Mouse (Mus musculus): ENCODE results near the gene Olfr780. TPM values are rescaled to one million over a fixed set of nuclear protein-coding genes. Genes with fewer than 3 reads are reported as not detected.
"Not testable (repeated sequence)": the region's sequence is repeated elsewhere in the genome, so short reads cannot be mapped to it uniquely, and the experiment has no call there.

Olfr780 gene
- not detected in 2 replicates for polyA plus RNA-seq (2012; ENCODE audit: insufficient read depth, low replicate concordance)

DNA sequence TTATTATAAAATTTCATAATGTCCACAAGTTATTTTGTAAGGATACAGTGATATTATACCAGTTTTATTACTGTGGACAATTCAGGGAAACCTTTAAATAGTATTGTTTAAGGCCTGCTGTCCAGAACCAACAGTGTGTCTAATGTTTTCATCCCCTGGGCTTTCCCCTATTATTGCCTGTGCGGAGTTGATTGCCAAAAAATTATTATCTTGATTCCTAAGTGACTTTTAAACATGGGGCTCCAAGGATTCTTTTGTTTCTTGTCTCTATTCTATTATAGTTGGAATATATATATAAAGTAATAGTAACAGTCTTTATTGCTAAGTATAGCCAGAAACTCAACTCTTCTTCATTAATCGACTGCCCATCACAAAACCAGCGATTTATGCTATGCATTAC lies at the start of gene Olfr780:
Olfr780 (plus strand) TSS at position 301 of the 400 bp plus-strand sequence.
- H3K27me3 ChIP-seq (replicated peaks), result no peaks in the 10 kb centered on the region
- no peaks in the 10 kb centered on the region for H3K9me3 ChIP-seq
- TF ChIP-seq GATA1 (IDR thresholded peaks at IDR 0.05; ENCODE audit: borderline replicate concordance, low read length), result no peak
- no peaks in the 10 kb centered on the region for H3K4me1 ChIP-seq
- no peaks in the 10 kb centered on the region for H3K36me3 ChIP-seq (replicated peaks; ENCODE audit: low read length)
- no peak within 1 kb of the TSS for H3K4me3 ChIP-seq (replicated peaks)

DNA sequence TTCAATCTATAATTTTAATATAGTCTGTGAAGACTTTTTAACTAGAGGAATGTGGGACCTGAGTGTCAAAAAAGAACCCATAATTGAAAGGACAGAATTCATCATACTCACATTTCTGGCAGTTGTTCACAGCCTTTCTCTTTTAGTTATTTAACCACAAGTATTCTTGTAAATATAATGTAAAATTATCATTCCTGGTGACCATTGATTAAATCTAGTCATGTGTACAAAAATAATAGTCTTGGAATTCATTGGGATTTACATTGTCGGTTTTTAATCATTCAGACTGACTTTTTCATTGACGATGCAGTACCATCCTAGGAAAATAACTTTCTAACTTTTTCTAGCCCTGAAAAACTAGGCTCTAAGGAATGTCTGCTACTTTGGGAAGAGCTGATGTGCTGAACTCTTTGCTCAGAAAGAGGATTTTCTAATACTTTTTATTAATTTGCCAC lies 46.8 kb upstream of the Olfr780 start, which contains the start of gene Olfr777:
Olfr777 (minus strand) TSS at position 405 of the 455 bp plus-strand sequence.
- no peaks in the 10 kb centered on the region for H3K36me3 ChIP-seq (replicated peaks; ENCODE audit: low read length)
- no peaks in the 10 kb centered on the region for H3K4me1 ChIP-seq
- H3K9me3 ChIP-seq, result no peaks in the 10 kb centered on the region
- TF ChIP-seq GATA1 (IDR thresholded peaks at IDR 0.05; ENCODE audit: borderline replicate concordance, low read length) (no peak), FLI1 (IDR thresholded peaks at IDR 0.05; ENCODE audit: low read length) (no peak)
- H3K4me3 ChIP-seq (replicated peaks), result no peak within 1 kb of the TSS
- H3K27me3 ChIP-seq (replicated peaks), result no peaks in the 10 kb centered on the region

- H3K36me3 ChIP-seq (replicated peaks; ENCODE audit: low read length); H3K4me1 ChIP-seq; H3K4me3 ChIP-seq (replicated peaks); H3K27me3 ChIP-seq (replicated peaks); H3K9me3 ChIP-seq: not testable (repeated sequence)
Measured at GRCm38 (mm10) chr10:129312973-129313372, 4.9 kb upstream of the Olfr780 start.

GRCm38 (mm10) chr10:129313521-129313920 lies 4.4 kb upstream of the Olfr780 start:
- H3K9me3 ChIP-seq; H3K4me3 ChIP-seq (replicated peaks); H3K4me1 ChIP-seq; H3K36me3 ChIP-seq (replicated peaks; ENCODE audit: low read length); H3K27me3 ChIP-seq (replicated peaks): not testable (repeated sequence)

DNA sequence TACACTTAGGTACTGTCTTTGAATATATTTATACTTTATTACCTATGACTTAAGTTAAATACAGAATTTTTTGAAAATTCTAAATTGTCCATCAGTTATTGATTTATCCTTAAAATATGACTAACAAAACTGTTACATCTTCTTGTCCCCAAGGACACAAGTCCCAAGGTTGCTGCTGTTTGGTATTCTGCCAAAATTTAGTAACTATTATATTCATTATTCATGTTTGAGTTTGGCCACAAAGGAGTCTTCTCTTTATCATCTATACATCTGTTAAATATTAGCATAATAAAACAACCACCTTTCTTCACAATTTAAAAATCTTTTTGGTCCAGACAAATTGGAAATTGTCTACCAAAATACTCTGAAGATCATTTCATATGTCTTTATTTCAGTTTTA lies 10.6 kb downstream of the Olfr780 start, which contains the start of gene Olfr781:
Olfr781 (plus strand) TSS at position 301 of the 400 bp plus-strand sequence.
- H3K4me1 ChIP-seq, result no peaks in the 10 kb centered on the region
- H3K9me3 ChIP-seq, result no peaks in the 10 kb centered on the region
- H3K27me3 ChIP-seq (replicated peaks), result no peaks in the 10 kb centered on the region
- H3K36me3 ChIP-seq (replicated peaks; ENCODE audit: low read length), result no peaks in the 10 kb centered on the region
- no peak within 1 kb of the TSS for H3K4me3 ChIP-seq (replicated peaks)
- TF ChIP-seq GATA1 (IDR thresholded peaks at IDR 0.05; ENCODE audit: borderline replicate concordance, low read length) (no peak), FLI1 (IDR thresholded peaks at IDR 0.05; ENCODE audit: low read length) (no peak)

- no peaks in the 10 kb centered on the region for H3K4me1 ChIP-seq
- TF ChIP-seq FLI1 (IDR thresholded peaks at IDR 0.05; ENCODE audit: low read length) (no peak), GATA1 (IDR thresholded peaks at IDR 0.05; ENCODE audit: borderline replicate concordance, low read length) (no peak)
- no peaks in the 10 kb centered on the region for H3K27me3 ChIP-seq (replicated peaks)
- H3K9me3 ChIP-seq, result 0 out of 2 replicates have a peak, but pooled peaks cover 3% of the 10 kb centered on the region
- no peaks in the 10 kb centered on the region for H3K36me3 ChIP-seq (replicated peaks; ENCODE audit: low read length)
- no peak within 1 kb of the TSS for H3K4me3 ChIP-seq (replicated peaks)
Measured at GRCm38 (mm10) chr10:129348550-129348949, 30.6 kb downstream of the Olfr780 start, which contains the start of gene Olfr782. TSS of gene Olfr782 (plus strand) at chr10:129348850.

GRCm38 (mm10) chr10:129352475-129352874 lies 34.6 kb downstream of the Olfr780 start:
- not testable (repeated sequence) for H3K4me1 ChIP-seq; H3K27me3 ChIP-seq (replicated peaks); H3K36me3 ChIP-seq (replicated peaks; ENCODE audit: low read length); H3K4me3 ChIP-seq (replicated peaks)
- H3K9me3 ChIP-seq, result peaks cover 20% of the 10 kb centered on the region

- not testable (repeated sequence) for H3K36me3 ChIP-seq (replicated peaks; ENCODE audit: low read length); H3K27me3 ChIP-seq (replicated peaks); H3K4me1 ChIP-seq; H3K4me3 ChIP-seq (replicated peaks)
- H3K9me3 ChIP-seq, result peaks cover 18% of the 10 kb centered on the region
Measured at GRCm38 (mm10) chr10:129356496-129356895, 38.6 kb downstream of the Olfr780 start.

DNA sequence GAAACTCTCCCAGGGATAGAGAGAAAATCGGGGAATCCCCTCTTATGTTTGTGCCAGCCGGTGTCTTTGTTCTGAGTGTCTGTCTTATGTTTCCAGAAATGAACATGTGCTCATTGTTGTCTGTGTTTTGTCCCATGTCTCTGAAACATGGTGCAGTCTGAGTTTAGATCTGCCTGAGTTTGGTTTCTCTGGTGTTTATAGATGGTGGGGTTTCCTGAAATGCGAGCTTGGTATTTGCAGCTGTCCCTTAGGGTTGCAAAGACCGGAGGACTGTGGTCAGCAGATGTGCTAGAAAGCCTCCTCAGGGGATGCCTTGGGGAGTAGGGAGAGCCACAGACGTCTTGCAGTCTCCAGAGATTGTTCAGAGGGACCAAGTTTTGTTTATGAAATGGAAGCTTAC lies 39.4 kb downstream of the Olfr780 start:
- H3K27me3 ChIP-seq (replicated peaks), result no peaks in the 10 kb centered on the region
- no peak for TF ChIP-seq FLI1 (IDR thresholded peaks at IDR 0.05; ENCODE audit: low read length)
- no peak for TF ChIP-seq GATA1 (IDR thresholded peaks at IDR 0.05; ENCODE audit: borderline replicate concordance, low read length)
- H3K9me3 ChIP-seq, result peaks cover 25% of the 10 kb centered on the region
- H3K36me3 ChIP-seq (replicated peaks; ENCODE audit: low read length), result no peaks in the 10 kb centered on the region
- no peak overlapping the region for H3K4me3 ChIP-seq (replicated peaks)
- H3K4me1 ChIP-seq, result no peaks in the 10 kb centered on the region

Other genes starting within 250 kb of the Olfr780 start
- not detected in 2 replicates for gene Olfr766-ps1, start 249.1 kb upstream of the Olfr780 start, polyA plus RNA-seq (2012; ENCODE audit: insufficient read depth, low replicate concordance)
- gene Olfr767, start 235.2 kb upstream of the Olfr780 start, polyA plus RNA-seq (2012; ENCODE audit: insufficient read depth, low replicate concordance), result not detected in 2 replicates
- 2.6 TPM in 1 of 2 replicates, not detected in the other for gene Olfr768, start 218.7 kb upstream of the Olfr780 start, polyA plus RNA-seq (2012; ENCODE audit: insufficient read depth, low replicate concordance)
- gene Olfr769, start 200.3 kb upstream of the Olfr780 start, polyA plus RNA-seq (2012; ENCODE audit: insufficient read depth, low replicate concordance), result not detected in 2 replicates
- gene Olfr770, start 179.1 kb upstream of the Olfr780 start, polyA plus RNA-seq (2012; ENCODE audit: insufficient read depth, low replicate concordance), result not detected in 2 replicates
- not detected in 2 replicates for gene Olfr771, start 153.4 kb upstream of the Olfr780 start, polyA plus RNA-seq (2012; ENCODE audit: insufficient read depth, low replicate concordance)
- not detected in 2 replicates for gene Olfr772, start 140.2 kb upstream of the Olfr780 start, polyA plus RNA-seq (2012; ENCODE audit: insufficient read depth, low replicate concordance)
- gene Olfr773, start 130.7 kb upstream of the Olfr780 start, polyA plus RNA-seq (2012; ENCODE audit: insufficient read depth, low replicate concordance), result not detected in 2 replicates
- gene Olfr774, start 81.9 kb upstream of the Olfr780 start, polyA plus RNA-seq (2012; ENCODE audit: insufficient read depth, low replicate concordance), result not detected in 2 replicates
- gene Olfr775, start 69.7 kb upstream of the Olfr780 start, polyA plus RNA-seq (2012; ENCODE audit: insufficient read depth, low replicate concordance), result not detected in 2 replicates
- gene Olfr776, start 59.0 kb upstream of the Olfr780 start, polyA plus RNA-seq (2012; ENCODE audit: insufficient read depth, low replicate concordance), result not detected in 2 replicates
- not detected in 2 replicates for gene Olfr777, start 46.6 kb upstream of the Olfr780 start, polyA plus RNA-seq (2012; ENCODE audit: insufficient read depth, low replicate concordance)
- not detected in 2 replicates for gene Olfr781, start 10.7 kb downstream of the Olfr780 start, polyA plus RNA-seq (2012; ENCODE audit: insufficient read depth, low replicate concordance)
- not detected in 2 replicates for gene Olfr782, start 30.7 kb downstream of the Olfr780 start, polyA plus RNA-seq (2012; ENCODE audit: insufficient read depth, low replicate concordance)
- not detected in 2 replicates for gene Olfr784, start 66.0 kb downstream of the Olfr780 start, polyA plus RNA-seq (2012; ENCODE audit: insufficient read depth, low replicate concordance)
- not detected in 2 replicates for gene Olfr785, start 87.3 kb downstream of the Olfr780 start, polyA plus RNA-seq (2012; ENCODE audit: insufficient read depth, low replicate concordance)
- not detected in 2 replicates for gene Olfr786, start 109.2 kb downstream of the Olfr780 start, polyA plus RNA-seq (2012; ENCODE audit: insufficient read depth, low replicate concordance)
- 2.0 TPM in 1 of 2 replicates, not detected in the other for gene Olfr787, start 143.7 kb downstream of the Olfr780 start, polyA plus RNA-seq (2012; ENCODE audit: insufficient read depth, low replicate concordance)
- gene Olfr788, start 152.9 kb downstream of the Olfr780 start, polyA plus RNA-seq (2012; ENCODE audit: insufficient read depth, low replicate concordance), result not detected in 2 replicates
- gene Olfr789, start 166.6 kb downstream of the Olfr780 start, polyA plus RNA-seq (2012; ENCODE audit: insufficient read depth, low replicate concordance), result not detected in 2 replicates
- gene Olfr790, start 180.4 kb downstream of the Olfr780 start, polyA plus RNA-seq (2012; ENCODE audit: insufficient read depth, low replicate concordance), result not detected in 2 replicates
- gene Olfr791, start 203.7 kb downstream of the Olfr780 start, polyA plus RNA-seq (2012; ENCODE audit: insufficient read depth, low replicate concordance), result not detected in 2 replicates
- gene Olfr792, start 221.0 kb downstream of the Olfr780 start, polyA plus RNA-seq (2012; ENCODE audit: insufficient read depth, low replicate concordance), result not detected in 2 replicates
- gene Olfr794, start 249.5 kb downstream of the Olfr780 start, polyA plus RNA-seq (2012; ENCODE audit: insufficient read depth, low replicate concordance), result not detected in 2 replicates

All from megakaryocyte, embryonic 14.5 days (primary cell).